Mouse (Mus musculus): Measurements from ENCODE around the gene 1700057G04Rik.

The 1700057G04Rik gene

DNA sequence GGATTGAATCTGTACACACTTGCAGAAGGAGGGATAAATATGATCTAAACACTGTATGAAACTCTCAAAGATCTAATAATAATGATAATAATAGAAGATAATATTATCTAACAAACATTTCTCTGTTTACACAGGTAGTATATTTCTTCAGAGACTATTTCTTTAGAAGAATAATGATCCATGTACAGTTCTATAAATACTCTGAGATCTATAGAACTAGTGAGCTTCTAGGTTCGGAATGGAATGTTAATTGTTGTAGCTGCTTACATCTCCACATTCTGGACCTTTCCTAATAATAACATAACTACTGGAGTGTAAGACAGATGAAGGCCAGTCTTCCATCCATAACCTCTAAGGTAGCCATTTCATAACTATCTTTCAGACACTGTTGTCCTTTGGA lies at the start of gene 1700057G04Rik:
1700057G04Rik (plus strand) TSS at position 301 of the 400 bp plus-strand sequence.
- DNase-seq (ENCODE audit: low read depth, low spot score) = no peak

- no peak for DNase-seq (ENCODE audit: low read depth, low spot score)
Observed at GRCm38 (mm10) chr9:92260481-92261159, 48.6 kb upstream of the 1700057G04Rik start.

GRCm38 (mm10) chr9:92265719-92266118 lies 43.5 kb upstream of the 1700057G04Rik start:
- DNase-seq (ENCODE audit: low read depth, low spot score) = no peak

- DNase-seq (ENCODE audit: low read depth, low spot score) = no peak
Observed at GRCm38 (mm10) chr9:92266558-92267171, 42.5 kb upstream of the 1700057G04Rik start.

GRCm38 (mm10) chr9:92267732-92268131 lies 41.4 kb upstream of the 1700057G04Rik start:
- no peak for DNase-seq (ENCODE audit: low read depth, low spot score)

DNA sequence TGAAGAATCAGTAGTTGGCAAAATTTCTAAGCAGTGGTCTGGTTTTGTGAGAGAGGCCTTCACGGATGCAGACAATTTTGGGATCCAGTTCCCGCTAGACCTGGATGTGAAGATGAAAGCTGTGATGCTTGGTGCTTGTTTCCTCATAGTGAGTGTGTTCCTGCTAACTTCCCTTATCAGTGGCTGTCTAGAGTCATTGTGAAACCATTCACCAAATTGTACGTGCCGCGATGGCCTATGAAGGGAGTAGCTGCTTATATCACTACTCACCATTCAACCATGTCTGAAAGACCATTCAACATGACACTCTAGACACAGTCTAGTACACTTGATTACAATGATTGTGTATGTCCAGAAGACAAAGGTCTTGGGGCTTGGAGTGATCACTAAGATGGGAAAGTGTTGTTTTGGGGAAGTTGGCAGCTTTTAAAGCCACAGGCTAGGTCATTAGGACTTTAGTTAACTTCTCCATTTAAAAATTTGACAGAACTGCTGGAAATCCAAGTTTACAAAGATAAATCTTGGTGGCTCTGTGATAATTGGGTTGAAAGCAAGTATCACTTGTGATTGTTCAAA lies 39.3 kb upstream of the 1700057G04Rik start:
- no peak for DNase-seq (ENCODE audit: low read depth, low spot score)

DNA sequence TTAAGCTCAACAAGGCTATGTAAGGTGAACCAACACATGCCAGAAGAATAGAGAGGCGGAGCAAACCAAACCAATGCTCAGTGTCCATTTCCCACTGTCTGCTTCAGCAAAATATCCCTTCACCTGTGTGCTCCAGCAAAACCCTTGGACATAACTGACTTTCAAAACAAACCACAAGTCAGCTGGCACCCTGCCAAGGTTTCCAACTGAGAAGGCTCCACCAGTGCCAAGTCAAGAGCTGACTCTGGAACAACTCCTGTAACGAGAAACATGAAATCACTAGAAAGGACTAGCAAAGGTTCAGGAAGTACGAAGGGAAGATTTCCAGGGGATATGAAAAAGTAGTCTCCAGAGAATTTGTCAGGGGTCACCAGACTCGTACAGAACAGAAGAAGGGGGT lies 38.2 kb upstream of the 1700057G04Rik start:
- DNase-seq (ENCODE audit: low read depth, low spot score) = no peak

- DNase-seq (ENCODE audit: low read depth, low spot score) = no peak
Observed at GRCm38 (mm10) chr9:92272650-92273049, 36.5 kb upstream of the 1700057G04Rik start.

DNA sequence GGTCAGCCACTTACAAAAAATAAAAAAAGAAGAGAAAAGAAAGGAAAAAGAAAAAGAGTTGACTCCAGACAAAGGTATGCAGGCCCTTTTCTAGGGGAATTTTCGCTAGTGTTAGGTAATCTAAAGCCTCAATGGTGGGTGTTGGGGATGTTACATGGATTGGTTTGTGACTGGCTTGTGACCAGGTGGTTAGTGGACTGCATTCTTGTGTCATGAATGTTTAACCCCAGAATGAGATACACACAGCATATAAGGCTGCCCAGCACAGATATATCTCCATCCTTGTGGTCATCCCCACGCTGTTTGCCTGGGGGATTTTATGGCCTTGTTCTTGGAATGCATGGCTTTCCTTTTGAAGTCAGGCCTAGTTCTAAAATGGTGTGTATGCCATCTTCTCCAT lies 35.9 kb upstream of the 1700057G04Rik start:
- DNase-seq (ENCODE audit: low read depth, low spot score) = no peak

GRCm38 (mm10) chr9:92273956-92274762 lies 35.0 kb upstream of the 1700057G04Rik start:
- DNase-seq (ENCODE audit: low read depth, low spot score) = no peak

DNA sequence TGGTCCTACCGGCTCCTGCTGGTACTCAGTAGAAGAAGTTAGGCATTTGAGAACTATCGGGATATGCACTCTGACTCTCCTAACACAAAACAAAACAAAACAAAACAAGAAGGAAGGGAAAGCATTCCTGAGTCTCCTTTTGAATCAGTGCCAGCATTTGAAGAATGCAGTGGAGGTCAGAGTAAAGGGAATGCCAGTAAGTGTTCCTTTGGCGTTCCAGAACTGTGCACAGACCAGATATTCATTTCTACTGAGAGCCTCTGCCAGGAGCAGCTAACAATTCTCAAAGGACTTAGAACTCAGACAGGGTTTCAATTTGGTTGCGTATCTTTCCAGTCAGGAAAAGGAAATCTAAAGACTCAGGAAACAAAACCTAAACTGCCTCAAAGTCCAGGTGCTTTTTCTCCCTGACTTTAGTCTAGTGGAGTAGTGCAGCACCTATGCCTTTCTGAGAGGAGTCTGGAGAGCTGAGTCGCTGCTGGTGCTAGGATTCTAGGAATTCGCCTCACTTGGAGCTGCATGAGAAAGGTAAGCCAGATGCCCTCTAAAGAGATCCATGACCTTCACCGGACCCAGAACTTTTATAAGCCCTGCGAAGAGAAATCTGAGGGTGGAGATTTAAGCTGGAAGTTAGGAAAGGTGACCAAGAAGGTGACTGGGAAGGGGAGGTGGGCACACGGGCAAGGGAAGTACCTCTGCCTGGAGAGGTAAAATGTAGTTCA lies 33.5 kb upstream of the 1700057G04Rik start, which contains the start of gene Plscr2:
Plscr2 (plus strand) TSS at position 117 of the 722 bp plus-strand sequence.
- DNase-seq (ENCODE audit: low read depth, low spot score) = no peak

GRCm38 (mm10) chr9:92276360-92276759 lies 32.8 kb upstream of the 1700057G04Rik start:
- DNase-seq (ENCODE audit: low read depth, low spot score) = no peak

GRCm38 (mm10) chr9:92280048-92280447 lies 29.1 kb upstream of the 1700057G04Rik start:
- DNase-seq (ENCODE audit: low read depth, low spot score) = no peak

- DNase-seq (ENCODE audit: low read depth, low spot score) = peak; percentile 11
Observed at GRCm38 (mm10) chr9:92282563-92283171, 26.5 kb upstream of the 1700057G04Rik start.

DNA sequence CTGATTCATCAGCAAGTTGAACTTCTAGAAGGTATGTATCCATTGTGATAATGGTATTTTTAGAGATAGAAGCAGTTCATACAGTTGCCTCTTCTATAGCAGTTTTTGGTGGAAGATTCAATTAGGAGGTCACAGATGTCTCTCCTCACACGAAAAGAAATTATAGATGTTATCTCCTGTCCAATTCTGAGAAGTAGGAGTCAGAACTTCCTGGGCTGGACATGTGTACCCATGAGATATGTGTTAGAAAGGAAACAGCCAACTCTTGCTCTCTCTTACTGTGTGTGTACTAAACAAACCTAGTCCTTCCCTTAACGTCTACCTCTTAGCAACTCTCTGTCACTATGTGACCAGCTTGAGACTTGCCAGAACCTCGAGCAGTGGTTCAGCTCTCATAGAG lies 19.5 kb upstream of the 1700057G04Rik start:
- DNase-seq (ENCODE audit: low read depth, low spot score) = no peak

DNA sequence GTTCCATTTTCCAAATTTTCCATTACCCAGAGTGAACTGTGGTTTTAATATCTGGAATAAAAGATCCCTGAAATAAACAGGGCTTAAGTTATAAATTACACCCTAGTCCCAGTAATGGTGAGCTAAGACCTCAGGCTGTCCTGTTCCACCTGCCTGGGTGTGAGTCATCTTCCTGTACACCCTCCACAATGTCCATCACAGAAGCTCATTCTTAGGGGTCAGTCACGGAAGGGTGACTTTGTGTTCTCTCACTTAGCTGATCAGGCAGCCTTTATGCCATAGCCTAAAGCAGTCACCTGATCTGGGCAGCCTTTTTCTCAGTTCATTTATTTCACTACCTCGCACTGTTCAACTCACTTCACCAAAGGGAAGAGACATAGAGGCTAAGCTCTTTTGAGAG lies 17.0 kb upstream of the 1700057G04Rik start:
- no peak for DNase-seq (ENCODE audit: low read depth, low spot score)

DNA sequence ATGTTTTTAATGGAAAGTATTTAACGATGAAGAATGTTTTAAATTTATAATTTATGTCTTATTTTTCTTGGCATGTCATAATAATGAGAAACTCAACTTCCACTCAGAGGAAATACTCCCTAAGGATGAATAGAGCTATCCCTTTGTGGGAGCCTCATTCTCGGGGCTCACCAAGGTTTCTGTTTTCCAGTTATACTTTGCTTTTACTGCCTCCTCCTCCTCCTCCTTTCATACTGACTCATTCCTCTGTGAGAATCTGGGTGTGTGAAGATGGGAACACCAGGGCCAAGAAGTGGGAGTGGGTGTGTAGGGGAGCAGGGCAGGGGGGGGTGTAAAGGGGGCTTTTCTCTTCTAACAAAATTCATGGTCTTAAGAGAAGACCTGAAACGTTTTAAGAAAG lies 16.3 kb upstream of the 1700057G04Rik start:
- DNase-seq (ENCODE audit: low read depth, low spot score) = no peak

DNA sequence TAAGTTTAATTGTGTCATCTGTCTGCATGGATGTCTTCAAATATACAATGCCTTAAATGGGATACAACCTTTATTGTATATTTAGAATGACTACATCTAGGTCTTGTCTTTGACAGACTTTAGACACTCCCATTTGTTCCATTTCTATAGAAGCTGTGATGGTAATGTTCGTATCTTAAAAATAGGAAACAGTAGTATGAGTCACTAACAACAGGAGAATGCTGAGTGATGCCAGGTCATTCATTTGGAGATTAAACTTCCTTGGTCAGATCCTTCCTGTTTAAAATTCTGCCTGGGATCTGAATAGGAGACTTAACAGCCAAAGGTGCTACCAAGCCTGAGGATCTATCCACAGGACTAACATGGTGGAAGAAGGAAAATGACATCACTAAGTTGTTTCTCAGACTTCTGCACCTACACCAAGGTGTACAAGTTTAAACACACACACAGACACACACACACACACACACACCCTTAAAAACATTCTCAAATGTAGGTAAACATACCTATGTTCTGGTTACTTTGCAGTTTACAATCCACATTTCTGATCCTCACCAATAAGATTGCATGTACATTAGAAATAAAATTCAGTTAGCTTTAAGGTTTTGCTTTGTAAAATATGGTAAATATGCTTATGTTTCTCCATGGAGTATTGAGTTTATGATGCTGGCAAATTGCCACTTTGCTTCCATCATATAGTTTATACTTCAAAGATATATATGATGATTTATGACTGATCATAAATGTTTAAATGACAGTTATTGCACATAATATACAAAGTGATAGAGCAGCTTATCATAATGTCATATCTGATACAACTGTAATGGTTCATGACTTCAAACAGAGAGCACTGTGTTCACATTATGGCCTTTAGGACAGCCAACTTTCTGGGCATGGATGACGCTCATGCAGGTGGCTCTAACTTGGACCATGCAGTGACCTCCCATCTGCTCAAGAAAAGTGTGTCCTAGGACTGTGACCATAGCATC lies 15.3 kb upstream of the 1700057G04Rik start:
- DNase-seq (ENCODE audit: low read depth, low spot score) = no peak

DNA sequence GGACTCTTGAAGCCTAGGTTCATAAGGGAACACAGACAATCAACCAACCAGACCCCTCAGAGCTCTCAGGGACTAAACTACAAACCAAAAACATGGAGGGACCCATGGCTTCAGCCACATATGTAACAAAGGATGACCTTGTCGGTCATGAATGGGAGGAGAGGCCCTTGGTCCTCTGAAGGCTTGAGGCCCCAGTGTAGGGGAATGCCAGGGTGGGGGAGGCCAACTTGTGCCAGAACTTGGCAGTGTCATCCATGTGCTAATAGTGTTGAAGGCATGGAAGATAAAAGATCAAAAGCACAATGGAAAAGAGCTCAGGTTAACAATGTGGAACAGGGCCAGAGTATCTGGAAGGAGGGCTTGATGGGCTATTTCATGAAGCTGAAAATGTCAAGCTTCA lies 10.9 kb upstream of the 1700057G04Rik start:
- DNase-seq (ENCODE audit: low read depth, low spot score) = no peak

DNA sequence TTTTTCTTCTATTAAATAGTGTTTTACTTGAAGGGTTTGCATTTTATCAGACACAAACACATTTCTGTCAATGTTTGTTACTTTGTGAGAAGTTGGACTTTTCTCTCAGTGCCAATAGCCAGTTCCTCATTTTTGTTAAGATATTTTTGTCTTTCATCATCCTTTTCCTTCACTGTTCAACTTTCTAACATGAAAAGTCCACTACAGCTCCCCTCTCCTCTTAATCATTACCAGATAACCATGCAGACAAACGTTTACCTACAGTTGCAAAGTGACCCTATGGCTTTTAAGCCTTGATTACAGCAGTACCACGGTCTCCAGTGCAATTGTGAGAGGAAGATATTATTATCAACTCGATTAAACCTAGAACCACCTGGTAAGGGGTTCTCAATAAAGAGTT lies 8.0 kb upstream of the 1700057G04Rik start:
- DNase-seq (ENCODE audit: low read depth, low spot score) = no peak

Data from forelimb bud, embryonic 11.5 days (tissue).